Mouse (Mus musculus): ENCODE measurements around the gene Col4a3. TPM values are rescaled to one million over a fixed set of nuclear protein-coding genes. Genes with fewer than 3 reads are reported as not detected.

Gene Col4a3
- polyA plus RNA-seq, 1 experiment, result 0.08 TPM

DNA sequence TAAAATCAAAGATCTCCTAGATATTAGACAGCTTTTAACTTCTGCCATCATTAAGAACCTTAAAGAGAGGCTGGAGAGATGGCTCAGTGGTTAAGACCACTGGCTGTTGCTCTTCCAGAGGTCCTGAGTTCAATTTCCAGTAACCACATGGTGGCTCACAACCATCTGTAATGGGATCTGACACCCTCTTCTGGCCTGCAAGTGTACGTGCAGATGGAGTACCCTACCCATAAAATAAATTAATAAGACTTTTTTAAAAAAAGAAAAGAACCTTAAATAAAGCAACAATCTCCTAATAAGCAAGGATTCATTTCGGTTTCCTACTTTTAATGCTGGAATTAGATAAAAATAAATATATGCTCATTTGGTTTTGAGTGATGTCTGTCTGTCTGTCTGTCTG is 51.7 kb downstream of the Col4a3 start:
- no peak for TF ChIP-seq E2F4 (IDR thresholded peaks at IDR 0.05; ENCODE audit: insufficient read depth)
- no peak for TF ChIP-seq TCF3 (IDR thresholded peaks at IDR 0.05; ENCODE audit: insufficient read length, low read depth)
- TF ChIP-seq REST (IDR thresholded peaks at IDR 0.05; ENCODE audit: insufficient read depth, insufficient read length), result no peak
- TF ChIP-seq MAX (IDR thresholded peaks at IDR 0.05; ENCODE audit: low read depth), result no peak
- no peak for TF ChIP-seq SRF (IDR thresholded peaks at IDR 0.05; ENCODE audit: control insufficient read depth, insufficient read length, low read depth)
- no peak for TF ChIP-seq CEBPB (IDR thresholded peaks at IDR 0.05; ENCODE audit: insufficient read depth, poor library complexity, severe bottlenecking)
- no peak for TF ChIP-seq MYOD1 (IDR thresholded peaks at IDR 0.05; ENCODE audit: control insufficient read depth in 1 of 3, insufficient read length in 2 of 3, low read depth in 2 of 3)
- TF ChIP-seq MYOG (IDR thresholded peaks at IDR 0.05; ENCODE audit: control insufficient read depth in 1 of 3, insufficient read depth in 1 of 3, insufficient read length in 2 of 3, low read depth in 2 of 3), result no peak
- no peak for TF ChIP-seq USF1 (IDR thresholded peaks at IDR 0.05; ENCODE audit: low read depth)
- TF ChIP-seq POLR2A (IDR thresholded peaks at IDR 0.05; ENCODE audit: insufficient read length, low read depth), result no peak
- no peak for TF ChIP-seq TCF12 (IDR thresholded peaks at IDR 0.05; ENCODE audit: insufficient read depth, poor library complexity, severe bottlenecking)
- no peak for TF ChIP-seq POLR2AphosphoS2 (IDR thresholded peaks at IDR 0.05; ENCODE audit: insufficient read length, low read depth)
- Histone ChIP-seq H3K4me2 (ENCODE audit: low read depth) (no peak overlapping the region), H3ac (ENCODE audit: control insufficient read depth, insufficient read length) (no peak overlapping the region), H3K27me3 (ENCODE audit: control insufficient read depth, insufficient read depth, insufficient read length) (peaks cover 5% of the 10 kb centered on the region), H3K4me3 (no peak overlapping the region), H3K36me3 (ENCODE audit: control insufficient read depth, insufficient read depth) (no peaks in the 10 kb centered on the region), H3K79me2 (ENCODE audit: control insufficient read depth, insufficient read depth) (no peaks in the 10 kb centered on the region)

DNA sequence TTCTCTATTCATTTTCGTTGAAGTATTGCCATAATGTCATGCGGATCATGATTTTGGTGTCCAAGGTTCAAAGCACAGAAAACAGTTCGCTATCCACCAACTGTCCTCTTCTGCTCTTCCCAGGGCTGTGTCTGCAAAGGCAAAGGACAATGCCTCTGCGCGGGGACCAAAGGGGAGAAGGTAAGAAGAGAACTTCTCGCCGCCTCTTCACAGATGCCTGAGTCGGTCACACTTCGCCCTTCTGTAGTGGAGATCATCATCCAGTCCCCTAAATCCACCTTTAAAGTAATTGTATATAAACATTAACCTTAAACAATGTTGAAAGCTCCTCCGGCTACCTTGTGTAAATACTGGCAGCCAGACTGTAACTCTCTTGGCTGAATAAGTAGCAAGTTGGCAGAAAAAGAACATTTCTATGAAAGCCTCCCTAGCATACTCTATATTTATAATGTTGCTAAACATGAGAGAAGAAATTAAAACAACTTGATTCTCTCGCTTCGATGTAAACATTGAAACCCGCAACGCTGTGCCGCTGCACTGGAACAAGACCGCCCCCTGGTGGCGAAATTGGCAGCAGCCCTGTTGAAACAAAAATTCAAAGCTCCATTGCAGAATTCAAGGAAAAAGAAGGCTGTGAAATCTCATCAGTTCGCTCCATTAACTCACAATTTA is 54.7 kb downstream of the Col4a3 start:
- Histone ChIP-seq H3ac (ENCODE audit: control insufficient read depth, insufficient read length) (no peak overlapping the region), H3K36me3 (ENCODE audit: control insufficient read depth, insufficient read depth) (no peaks in the 10 kb centered on the region), H3K27me3 (ENCODE audit: control insufficient read depth, insufficient read depth, insufficient read length) (peaks cover 9% of the 10 kb centered on the region), H3K4me2 (ENCODE audit: low read depth) (peak overlapping the region; percentile 59), H3K4me3 (no peak overlapping the region), H3K79me2 (ENCODE audit: control insufficient read depth, insufficient read depth) (no peaks in the 10 kb centered on the region)
- TF ChIP-seq SRF (IDR thresholded peaks at IDR 0.05; ENCODE audit: control insufficient read depth, insufficient read length, low read depth) (no peak), E2F4 (IDR thresholded peaks at IDR 0.05; ENCODE audit: insufficient read depth) (no peak), MYOG (IDR thresholded peaks at IDR 0.05; ENCODE audit: control insufficient read depth in 1 of 3, insufficient read depth in 1 of 3, insufficient read length in 2 of 3, low read depth in 2 of 3) (no peak), REST (IDR thresholded peaks at IDR 0.05; ENCODE audit: insufficient read depth, insufficient read length) (no peak), TCF12 (IDR thresholded peaks at IDR 0.05; ENCODE audit: insufficient read depth, poor library complexity, severe bottlenecking) (no peak), POLR2AphosphoS2 (IDR thresholded peaks at IDR 0.05; ENCODE audit: insufficient read length, low read depth) (no peak), USF1 (IDR thresholded peaks at IDR 0.05; ENCODE audit: low read depth) (no peak), POLR2A (IDR thresholded peaks at IDR 0.05; ENCODE audit: insufficient read length, low read depth) (no peak), MYOD1 (IDR thresholded peaks at IDR 0.05; ENCODE audit: control insufficient read depth in 1 of 3, insufficient read length in 2 of 3, low read depth in 2 of 3) (no peak), CEBPB (IDR thresholded peaks at IDR 0.05; ENCODE audit: insufficient read depth, poor library complexity, severe bottlenecking) (no peak), TCF3 (IDR thresholded peaks at IDR 0.05; ENCODE audit: insufficient read length, low read depth) (no peak), MAX (IDR thresholded peaks at IDR 0.05; ENCODE audit: low read depth) (no peak)

DNA sequence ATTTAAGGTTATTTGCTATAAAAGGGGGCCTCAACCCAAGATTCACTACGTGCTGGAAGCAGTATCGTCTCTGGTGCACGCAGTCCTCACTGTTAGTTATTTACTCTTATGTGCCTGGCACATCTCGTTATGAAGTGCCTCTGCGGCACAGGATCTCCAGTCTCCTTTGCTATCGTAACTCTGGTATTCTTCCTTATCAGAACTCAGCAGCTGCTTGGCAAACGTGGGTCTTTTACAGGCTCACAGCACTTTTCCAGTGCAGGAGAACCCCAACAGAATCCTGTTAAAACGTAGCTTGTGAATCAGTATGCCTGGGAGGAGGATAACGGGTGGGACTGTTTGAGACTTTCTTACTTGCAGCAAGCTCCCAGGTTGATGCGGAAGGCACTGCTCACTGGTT is 61.3 kb downstream of the Col4a3 start:
- Histone ChIP-seq H3K36me3 (ENCODE audit: control insufficient read depth, insufficient read depth) (no peaks in the 10 kb centered on the region), H3K4me3 (no peak overlapping the region), H3K27me3 (ENCODE audit: control insufficient read depth, insufficient read depth, insufficient read length) (peaks cover 8% of the 10 kb centered on the region), H3K4me2 (ENCODE audit: low read depth) (no peak overlapping the region), H3ac (ENCODE audit: control insufficient read depth, insufficient read length) (no peak overlapping the region), H3K79me2 (ENCODE audit: control insufficient read depth, insufficient read depth) (no peaks in the 10 kb centered on the region)
- no peak for TF ChIP-seq SRF (IDR thresholded peaks at IDR 0.05; ENCODE audit: control insufficient read depth, insufficient read length, low read depth)
- TF ChIP-seq E2F4 (IDR thresholded peaks at IDR 0.05; ENCODE audit: insufficient read depth), result no peak
- TF ChIP-seq REST (IDR thresholded peaks at IDR 0.05; ENCODE audit: insufficient read depth, insufficient read length), result no peak
- no peak for TF ChIP-seq USF1 (IDR thresholded peaks at IDR 0.05; ENCODE audit: low read depth)
- no peak for TF ChIP-seq POLR2A (IDR thresholded peaks at IDR 0.05; ENCODE audit: insufficient read length, low read depth)
- no peak for TF ChIP-seq MYOG (IDR thresholded peaks at IDR 0.05; ENCODE audit: control insufficient read depth in 1 of 3, insufficient read depth in 1 of 3, insufficient read length in 2 of 3, low read depth in 2 of 3)
- no peak for TF ChIP-seq MAX (IDR thresholded peaks at IDR 0.05; ENCODE audit: low read depth)
- TF ChIP-seq CEBPB (IDR thresholded peaks at IDR 0.05; ENCODE audit: insufficient read depth, poor library complexity, severe bottlenecking), result no peak
- TF ChIP-seq TCF3 (IDR thresholded peaks at IDR 0.05; ENCODE audit: insufficient read length, low read depth), result no peak

- no peak overlapping the region for H3K4me3 ChIP-seq
- no peak for TF ChIP-seq MYOG (IDR thresholded peaks at IDR 0.05; ENCODE audit: control insufficient read depth in 1 of 3, insufficient read depth in 1 of 3, insufficient read length in 2 of 3, low read depth in 2 of 3)
- no peak for TF ChIP-seq E2F4 (IDR thresholded peaks at IDR 0.05; ENCODE audit: insufficient read depth)
- no peaks in the 10 kb centered on the region for H3K36me3 ChIP-seq (ENCODE audit: control insufficient read depth, insufficient read depth)
- H3K4me2 ChIP-seq (ENCODE audit: low read depth), result no peak overlapping the region
- H3ac ChIP-seq (ENCODE audit: control insufficient read depth, insufficient read length), result no peak overlapping the region
- H3K79me2 ChIP-seq (ENCODE audit: control insufficient read depth, insufficient read depth), result no peaks in the 10 kb centered on the region
- no peaks in the 10 kb centered on the region for H3K27me3 ChIP-seq (ENCODE audit: control insufficient read depth, insufficient read depth, insufficient read length)
Measured at GRCm38 (mm10) chr1:82650868-82651267, 64.1 kb downstream of the Col4a3 start.

GRCm38 (mm10) chr1:82654046-82654445 is 67.3 kb downstream of the Col4a3 start:
- H3K27me3 ChIP-seq (ENCODE audit: control insufficient read depth, insufficient read depth, insufficient read length), result no peaks in the 10 kb centered on the region
- H3K79me2 ChIP-seq (ENCODE audit: control insufficient read depth, insufficient read depth), result no peaks in the 10 kb centered on the region
- no peak overlapping the region for H3K4me3 ChIP-seq
- H3K36me3 ChIP-seq (ENCODE audit: control insufficient read depth, insufficient read depth), result no peaks in the 10 kb centered on the region
- no peak for TF ChIP-seq TCF12 (IDR thresholded peaks at IDR 0.05; ENCODE audit: insufficient read depth, poor library complexity, severe bottlenecking)
- no peak overlapping the region for H3ac ChIP-seq (ENCODE audit: control insufficient read depth, insufficient read length)
- no peak overlapping the region for H3K4me2 ChIP-seq (ENCODE audit: low read depth)

All from myocyte (in vitro differentiated cells).